Mouse (Mus musculus) gastrocnemius, adult 18-20 months (tissue): Measurements from ENCODE around the gene Cspg4. TPM values are rescaled to one million over a fixed set of nuclear protein-coding genes. Genes with fewer than 3 reads are reported as not detected.
"Not testable (repeated sequence)": the region's sequence is repeated elsewhere in the genome, so short reads cannot be mapped to it uniquely, and the experiment has no call there.

Experiments
- DNase-seq: peaks from one replicate; pipeline ENCODE4 v3.0.0; 2021; ENCODE audit warnings: low spot score
- total RNA-seq, 2 experiments: library from RNA; stranded (reverse); gene quantifications; 2 replicates each; pipeline ENCODE4 v1.2.3; 2021

Cspg4 gene
- total RNA-seq, 2 experiments from 2014 or later, result 2.9 to 5.8 TPM

GRCm38 (mm10) chr9:56926387-56926786, 61.6 kb downstream of the Cspg4 start:
- no peak for DNase-seq

GRCm38 (mm10) chr9:56927191-56928012, 62.6 kb downstream of the Cspg4 start:
- DNase-seq, result peak; percentile 66

- peak; percentile 95 for DNase-seq
Measured at GRCm38 (mm10) chr9:56928041-56928811, 63.4 kb downstream of the Cspg4 start, which contains the start of gene Snx33. Snx33 (minus strand) TSS chr9:56928371.

DNA sequence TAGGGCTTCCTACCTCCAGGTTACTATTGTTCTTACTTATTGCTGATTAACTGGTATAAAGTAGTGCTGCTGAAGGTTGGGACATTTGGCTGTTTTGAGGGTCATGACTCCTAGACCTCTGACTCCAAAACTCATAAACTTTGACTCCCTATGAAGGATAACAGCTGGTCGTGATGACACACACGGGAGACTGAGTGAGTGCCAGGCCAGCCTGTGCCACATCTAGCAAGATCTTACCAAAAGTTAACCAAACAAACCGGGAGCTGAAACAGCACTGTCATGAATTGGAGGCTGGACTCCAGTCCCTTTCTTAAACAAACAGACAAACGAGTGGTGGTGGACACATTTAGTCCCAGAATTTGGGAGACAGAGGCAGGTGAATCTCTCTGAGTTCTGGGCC, 64.7 kb downstream of the Cspg4 start:
- no peak for DNase-seq

DNA sequence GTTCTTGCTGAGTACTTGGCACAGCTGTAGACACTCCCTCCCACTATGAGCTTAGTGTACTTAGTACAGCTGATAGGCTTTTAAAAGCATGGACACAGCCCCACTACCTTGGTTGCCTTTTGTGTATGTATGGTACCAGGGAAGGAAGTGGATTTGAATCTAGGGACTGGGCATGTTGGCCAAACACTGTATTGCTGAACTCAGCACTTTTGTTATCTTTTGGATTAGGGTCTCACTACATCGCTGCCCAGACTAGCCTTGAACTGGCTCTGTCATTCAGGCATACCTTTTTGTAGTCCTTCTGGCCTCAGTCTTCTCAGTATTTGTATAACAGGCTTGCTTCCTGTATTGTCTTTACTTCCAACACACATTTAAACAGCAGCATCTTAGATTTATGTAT, 65.7 kb downstream of the Cspg4 start:
- DNase-seq, result no peak

GRCm38 (mm10) chr9:56936861-56937222, 72.0 kb downstream of the Cspg4 start:
- DNase-seq, result no peak

GRCm38 (mm10) chr9:56937223-56938160, 72.7 kb downstream of the Cspg4 start, which contains the start of gene Imp3:
Imp3 (plus strand) TSS chr9:56937475.
- DNase-seq, result peak; percentile 96

- DNase-seq, result no peak
Measured at GRCm38 (mm10) chr9:56938374-56938773, 73.5 kb downstream of the Cspg4 start.

DNA sequence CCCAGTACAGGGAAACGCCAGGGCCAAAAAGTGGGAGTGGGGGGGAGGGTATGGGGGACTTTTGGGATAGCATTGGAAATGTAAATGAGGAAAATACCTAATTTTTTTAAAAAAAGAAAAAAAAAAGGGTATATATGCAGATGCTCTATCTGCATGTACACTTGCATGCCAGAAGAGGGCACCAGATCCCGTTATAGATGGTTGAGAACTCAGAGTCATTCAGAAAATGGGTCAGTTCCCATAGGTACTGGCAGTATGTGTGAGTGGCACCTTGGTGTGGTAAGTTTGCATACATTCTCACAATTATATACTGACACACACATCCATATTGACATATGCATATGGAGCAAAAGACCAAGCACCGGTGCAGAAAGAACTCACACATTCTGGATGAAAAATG, 82.6 kb downstream of the Cspg4 start:
- DNase-seq, result not testable (repeated sequence)

GRCm38 (mm10) chr9:56948699-56949098, 83.9 kb downstream of the Cspg4 start:
- DNase-seq, result not testable (repeated sequence)

Other genes starting within 250 kb of the Cspg4 start
- under 1 TPM; 0.37 to 0.66 TPM for gene Lingo1, start 68.6 kb upstream of the Cspg4 start, total RNA-seq
- not detected for gene Odf3l1, start 354 bp upstream of the Cspg4 start, total RNA-seq
- 1 to 10 TPM; 2.1 to 3.3 TPM for gene Snx33, start 63.3 kb downstream of the Cspg4 start, total RNA-seq
- 10 to 100 TPM; 46.7 to 51.6 TPM for gene Imp3, start 72.4 kb downstream of the Cspg4 start, total RNA-seq
- 10 to 100 TPM; 10.8 to 11.5 TPM for gene Snupn, start 85.8 kb downstream of the Cspg4 start, total RNA-seq
- gene Ptpn9, start 129.9 kb downstream of the Cspg4 start, total RNA-seq, result 1 to 10 TPM; 3.3 to 4.7 TPM
- gene Sin3a, start 207.0 kb downstream of the Cspg4 start, total RNA-seq, result 10 to 100 TPM; 15.3 to 17.3 TPM